Mouse (Mus musculus) ES-E14 (cell line): ENCODE measurements around the gene Map4.

Experiments used
- HCFC1 ChIP-seq: IDR thresholded peaks from 2 replicates; pipeline ENCODE4 v1.6.1; 2012; ENCODE audit warnings: low read length, inconsistent platforms, borderline replicate concordance; ENCODE audit not compliant: insufficient read depth
- MAFK ChIP-seq: IDR thresholded peaks from 2 replicates; pipeline ENCODE4 v1.6.1; 2014; ENCODE audit warnings: mild to moderate bottlenecking, low read depth, low read length, inconsistent platforms; ENCODE audit not compliant: insufficient read depth
- ZNF384 ChIP-seq: IDR thresholded peaks from 2 replicates; pipeline ENCODE4 v1.6.1; 2012; ENCODE audit warnings: low read depth, low read length, inconsistent platforms

DNA sequence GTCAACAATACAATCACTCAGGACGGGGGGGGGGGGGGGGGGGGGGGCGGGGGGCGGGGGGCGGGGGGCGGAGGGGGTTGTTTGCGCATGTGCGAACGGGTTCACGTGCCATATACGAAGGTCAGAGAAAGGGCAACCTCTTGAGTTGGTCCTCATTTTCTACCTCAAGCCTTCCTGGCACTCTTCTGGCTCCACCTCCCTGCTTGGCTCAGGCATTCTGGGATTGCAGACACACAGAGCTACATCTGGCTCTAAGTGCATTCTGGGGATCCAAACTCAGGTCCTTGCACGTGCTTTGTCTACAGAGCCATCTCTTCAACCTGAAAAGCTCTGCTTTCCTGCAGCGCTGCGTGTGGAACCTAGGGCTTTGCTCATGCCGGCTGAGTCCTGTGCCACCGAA lies 31.9 kb upstream of the Map4 start:
- no peak for TF ChIP-seq MAFK
- TF ChIP-seq HCFC1, result no peak
- no peak for TF ChIP-seq ZNF384
